Mouse (Mus musculus): ENCODE measurements around the gene Pcbp3.

DNA sequence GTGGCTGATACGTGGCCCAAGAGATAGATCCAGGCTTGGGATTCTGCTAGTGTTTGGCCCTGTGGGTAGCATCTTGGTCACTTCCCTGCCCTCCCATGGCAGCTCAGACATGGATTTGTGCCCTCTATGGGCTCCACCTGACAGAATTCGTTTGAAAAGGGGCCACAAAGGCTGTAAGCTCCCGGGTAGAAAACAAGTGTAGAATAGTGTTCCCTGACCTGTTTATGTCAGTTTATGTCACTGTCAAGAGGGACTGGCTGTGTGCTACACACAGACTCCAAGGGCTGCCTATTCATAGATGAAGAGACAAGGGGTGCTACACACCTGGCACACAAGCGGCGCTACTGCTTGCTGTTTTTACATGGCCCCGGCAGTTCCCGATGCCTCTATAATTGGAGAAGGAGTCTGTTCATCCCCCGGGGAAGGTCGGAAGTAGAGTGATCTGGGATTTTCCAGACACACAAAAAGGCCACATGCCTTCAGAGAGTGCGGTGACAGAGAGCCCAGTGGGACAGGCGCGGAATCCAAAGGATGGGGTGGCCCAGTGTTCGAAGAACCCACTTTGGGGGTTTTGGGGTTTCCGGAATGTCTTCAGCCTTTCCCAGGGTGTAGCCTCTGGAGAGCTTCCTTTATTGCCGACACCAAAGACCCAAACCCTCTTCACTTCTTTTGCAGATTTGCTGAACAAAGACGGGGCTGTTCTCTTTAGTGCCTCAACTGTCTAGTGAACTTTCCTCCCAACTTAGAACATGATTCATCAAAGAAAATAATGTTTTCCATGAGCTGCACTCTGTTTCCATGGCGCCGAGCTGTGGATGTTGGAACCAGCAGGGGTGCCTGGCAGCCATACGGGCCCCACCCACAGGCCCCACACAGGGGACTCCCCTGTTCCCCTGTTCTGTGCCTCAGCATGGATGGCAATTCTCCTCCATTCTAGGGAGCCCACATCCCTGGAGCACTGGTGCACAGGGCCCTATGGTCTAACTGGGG lies 231.8 kb downstream of the Pcbp3 start:
- TF ChIP-seq TAL1 (IDR thresholded peaks at IDR 0.05; ENCODE audit: low read length) (no peak), GATA1 (IDR thresholded peaks at IDR 0.05; ENCODE audit: low read length) (no peak)

All from erythroblast, embryonic 14.5 days (primary cell).